Mouse (Mus musculus) erythroblast, embryonic 14.5 days (primary cell): ENCODE measurements around the gene Rrp12.
"Not testable (repeated sequence)": the region's sequence is repeated elsewhere in the genome, so short reads cannot be mapped to it uniquely, and the experiment has no call there.

ENCODE experiments used
- GATA1 ChIP-seq: IDR thresholded peaks from 2 replicates; pipeline ENCODE4 v1.6.1; 2012; ENCODE audit warnings: low read length, inconsistent platforms, mixed read lengths
- TAL1 ChIP-seq: IDR thresholded peaks from 3 replicates; pipeline ENCODE4 v1.6.1; 2012; ENCODE audit warnings: low read length, inconsistent platforms, mixed read lengths

DNA sequence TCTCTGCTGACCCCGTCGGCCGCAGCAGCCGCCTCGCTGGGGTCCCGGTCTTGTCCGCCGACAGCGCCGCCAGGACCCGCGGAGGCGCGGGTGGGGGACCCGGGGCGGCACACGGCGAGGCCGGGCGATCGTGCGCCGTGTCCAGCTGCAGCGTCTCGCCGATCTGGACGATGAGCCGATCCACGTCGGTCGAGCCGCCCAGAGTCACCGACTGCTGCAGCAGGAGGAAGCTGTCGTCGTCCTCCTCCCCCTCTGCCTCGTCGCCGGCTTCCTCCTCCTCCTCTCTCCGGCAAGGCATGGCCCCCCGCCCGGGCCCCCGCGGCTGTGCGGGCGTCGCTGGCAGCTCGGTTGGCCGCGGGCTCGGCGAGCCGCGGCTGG, 48.4 kb downstream of the Rrp12 start:
- not testable (repeated sequence) for TF ChIP-seq GATA1, TAL1
